In the genomic region with DNA sequence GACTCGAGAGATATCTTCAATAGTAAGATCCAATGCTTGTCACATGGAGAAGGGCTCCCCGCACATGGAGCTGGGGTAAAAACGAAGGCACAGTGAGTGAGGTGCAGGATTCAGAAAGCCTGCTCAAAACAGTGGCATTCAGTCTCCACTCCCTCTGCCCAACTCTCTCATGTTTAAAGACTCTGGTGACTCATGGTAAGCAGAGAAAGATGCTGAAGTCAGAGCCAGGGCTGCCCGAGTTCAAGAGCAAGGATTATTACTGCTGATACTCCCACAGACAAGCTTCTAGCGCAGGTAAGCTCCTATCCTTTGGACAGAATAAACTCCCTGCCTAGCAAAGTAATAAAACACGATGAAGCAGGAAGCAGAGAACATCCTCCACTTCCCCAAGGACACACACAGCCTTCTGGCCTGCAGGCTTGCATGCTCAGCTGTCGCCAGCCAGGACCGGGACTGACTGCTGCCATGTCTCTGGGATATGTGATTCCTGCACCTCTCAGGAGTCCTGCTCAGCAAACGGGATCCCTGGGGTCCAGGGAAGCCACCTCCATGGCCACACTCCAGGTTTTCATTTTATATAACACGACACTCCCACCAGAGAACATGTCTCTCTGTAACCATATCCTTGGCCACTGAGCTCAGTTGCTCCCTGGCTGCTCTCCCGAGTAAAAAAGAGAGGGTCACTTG, we compare ENCODE assay signal across 10 mouse cellular contexts. TPM values are rescaled to one million over a fixed set of nuclear protein-coding genes. Genes with fewer than 3 reads are reported as not detected.
DNase-seq lines count a peak whose midpoint lies in the region; ATAC-seq and TF ChIP-seq lines count a peak whose summit lies in the region.
"Had no signal": no experiment of that assay in that cellular context is flagged by ENCODE, and none has a peak within 500 bp of the region (broad histone marks: within the 10 kb centered on the region; RNA-seq: fewer than 3 reads in every experiment).

No protein-coding gene starts in this region.

- H3K4me3 ChIP-seq in kidney, postnatal 0 days (replicated peaks; ENCODE audit: low read depth, low read length): no peak overlapping the region
- H3K4me3 ChIP-seq in embryonic fibroblast, embryonic 13.5 days (ENCODE audit: insufficient read depth, low read length): peak overlapping the region; percentile 8
- peak overlapping the region; percentile 72 for H3K4me3 ChIP-seq in intestine, embryonic 14.5 days (ENCODE audit: low read depth, low read length)
- no peak overlapping the region for H3K4me3 ChIP-seq in olfactory bulb, adult 2 months (ENCODE audit: insufficient read depth, low read depth, low read length)

- no peak overlapping the region for H3K27ac ChIP-seq in kidney, postnatal 0 days
- no peak overlapping the region for H3K27ac ChIP-seq in embryonic fibroblast, embryonic 13.5 days (ENCODE audit: insufficient read depth, low read length)
- H3K27ac ChIP-seq in intestine, embryonic 14.5 days (ENCODE audit: low read depth): no peak overlapping the region
- H3K27ac ChIP-seq in olfactory bulb, adult 2 months (ENCODE audit: insufficient read depth, low read depth, low read length): peak overlapping the region; percentile 44; the same call in 1 of the 2 replicates
- H3K27ac ChIP-seq: layer of hippocampus, adult 2 months had no signal

- peak overlapping the region; percentile 89 for H3K4me2 ChIP-seq in kidney, postnatal 0 days (ENCODE audit: low read length)
- peak overlapping the region; percentile 97 for H3K4me2 ChIP-seq in intestine, embryonic 14.5 days (ENCODE audit: low read length)

- peak; percentile 24 for DNase-seq in kidney, postnatal 0 days (ENCODE audit: low spot score)
- DNase-seq in kidney, adult 11 months: no peak
- peak; percentile 57 for DNase-seq in intestine, embryonic 14.5 days (ENCODE audit: low spot score)
- no peak for DNase-seq in right cerebral cortex, postnatal 25 days
- DNase-seq in spleen, postnatal 4 days (ENCODE audit: low spot score in 2 of 2): no peak
- no peak for DNase-seq in cerebellum, adult 18-20 months

- peak overlapping the region; percentile 18; the same call in 1 of the 2 replicates for H3K9ac ChIP-seq in kidney, postnatal 0 days (ENCODE audit: low read depth, low read length)
- H3K9ac ChIP-seq in intestine, embryonic 14.5 days (ENCODE audit: low read length): peak overlapping the region; percentile 54

- no peak for ATAC-seq in kidney, postnatal 0 days (replicated peaks; ENCODE audit: low FRiP score, low read depth)
- ATAC-seq in intestine, embryonic 14.5 days (replicated peaks; ENCODE audit: low FRiP score, low TSS enrichment, low read depth): no peak

- 23% methylated on average over 11 of the region's 11 CpGs for WGBS in kidney, postnatal 0 days
- 31% methylated on average over 11 of the region's 11 CpGs for WGBS in intestine, embryonic 14.5 days
- WGBS in olfactory bulb, adult 2 months: 56% methylated on average over 11 of the region's 11 CpGs

- no peaks in the 10 kb centered on the region for H3K27me3 ChIP-seq in kidney, postnatal 0 days (ENCODE audit: insufficient read depth, low read length)
- H3K27me3 ChIP-seq in intestine, embryonic 14.5 days (replicated peaks; ENCODE audit: control insufficient read depth, insufficient read depth, low read length): no peaks in the 10 kb centered on the region

- H3K4me1 ChIP-seq in kidney, postnatal 0 days (replicated peaks; ENCODE audit: insufficient read depth, low read length): peaks cover 14% of the 10 kb centered on the region; the same call in 1 of the 2 replicates
- peaks cover 7% of the 10 kb centered on the region for H3K4me1 ChIP-seq in embryonic fibroblast, embryonic 13.5 days (ENCODE audit: control insufficient read depth, insufficient read depth, low read length)
- H3K4me1 ChIP-seq in intestine, embryonic 14.5 days (replicated peaks; ENCODE audit: control insufficient read depth, insufficient read depth, low read length): peaks cover 21% of the 10 kb centered on the region
- peaks cover 23% of the 10 kb centered on the region for H3K4me1 ChIP-seq in olfactory bulb, adult 2 months (ENCODE audit: control insufficient read depth, insufficient read depth, low read length)

- no peak for TF ChIP-seq POLR2A in embryonic fibroblast, embryonic 13.5 days (IDR thresholded peaks at IDR 0.05; ENCODE audit: low read depth, low read length)
- TF ChIP-seq POLR2A in olfactory bulb, adult 2 months (IDR thresholded peaks at IDR 0.05; ENCODE audit: insufficient read depth, low read depth, low read length): no peak

- no peaks in the 10 kb centered on the region for H3K36me3 ChIP-seq in kidney, postnatal 0 days (ENCODE audit: insufficient read depth, low read length)
- peaks cover 41% of the 10 kb centered on the region for H3K36me3 ChIP-seq in intestine, embryonic 14.5 days (ENCODE audit: control insufficient read depth, insufficient read depth, low read length)

- no peak for TF ChIP-seq CTCF in kidney, postnatal 0 days (IDR thresholded peaks at IDR 0.05; ENCODE audit: low read depth)
- TF ChIP-seq CTCF in embryonic fibroblast, embryonic 13.5 days (IDR thresholded peaks at IDR 0.05; ENCODE audit: borderline replicate concordance, insufficient read depth, low read length): no peak
- TF ChIP-seq CTCF in olfactory bulb, adult 2 months (IDR thresholded peaks at IDR 0.05; ENCODE audit: insufficient read depth, low read depth, low read length): no peak

- no peaks in the 10 kb centered on the region for H3K9me3 ChIP-seq in kidney, postnatal 0 days (replicated peaks; ENCODE audit: low read length)
- H3K9me3 ChIP-seq in intestine, embryonic 14.5 days (ENCODE audit: control insufficient read depth, low read length): no peaks in the 10 kb centered on the region

RNA-seq across cellular contexts. Expression of gene Vash2, which starts 2.1 kb away (rescaled TPM):
- polyA plus RNA-seq in kidney, postnatal 0 days (2015; fragmentation: Nextera tagmentation; extraction: Ambion mirVana): 14.0 and 15.7 TPM in 2 replicates
- 13.1 and 18.1 TPM in 2 replicates for polyA plus RNA-seq in embryonic fibroblast, embryonic 13.5 days (2011; ENCODE audit: insufficient read length, low read depth, missing spikeins)
- polyA plus RNA-seq in intestine, embryonic 14.5 days (2014; fragmentation: Nextera tagmentation; extraction: Ambion mirVana): 32.7 and 38.9 TPM in 2 replicates
- not detected in 2 replicates for polyA plus RNA-seq in olfactory bulb, adult 2 months (2012; ENCODE audit: insufficient read depth, insufficient read length, low replicate concordance, missing spikeins)

RNA-seq across cellular contexts. Expression of gene Flvcr1, which starts 48.9 kb away (rescaled TPM):
- polyA plus RNA-seq in kidney, postnatal 0 days (2015; fragmentation: Nextera tagmentation; extraction: Ambion mirVana): 7.5 and 7.9 TPM in 2 replicates
- 7.5 and 9.4 TPM in 2 replicates for polyA plus RNA-seq in embryonic fibroblast, embryonic 13.5 days (2011; ENCODE audit: insufficient read length, low read depth, missing spikeins)
- polyA plus RNA-seq in intestine, embryonic 14.5 days (2014; fragmentation: Nextera tagmentation; extraction: Ambion mirVana): 8.4 and 9.5 TPM in 2 replicates
- not detected in 2 replicates for polyA plus RNA-seq in olfactory bulb, adult 2 months (2012; ENCODE audit: insufficient read depth, insufficient read length, low replicate concordance, missing spikeins)

RNA-seq across cellular contexts. Expression of gene Angel2, which starts 52.1 kb away (rescaled TPM):
- 43.8 and 45.6 TPM in 2 replicates for polyA plus RNA-seq in kidney, postnatal 0 days (2015; fragmentation: Nextera tagmentation; extraction: Ambion mirVana)
- polyA plus RNA-seq in embryonic fibroblast, embryonic 13.5 days (2011; ENCODE audit: insufficient read length, low read depth, missing spikeins): 34.8 and 50.1 TPM in 2 replicates
- 37.0 and 38.0 TPM in 2 replicates for polyA plus RNA-seq in intestine, embryonic 14.5 days (2014; fragmentation: Nextera tagmentation; extraction: Ambion mirVana)
- polyA plus RNA-seq in olfactory bulb, adult 2 months (2012; ENCODE audit: insufficient read depth, insufficient read length, low replicate concordance, missing spikeins): not detected in 2 replicates

RNA-seq across cellular contexts. Expression of gene Spata45, which starts 59.4 kb away (rescaled TPM):
- not detected in 2 replicates for polyA plus RNA-seq in kidney, postnatal 0 days (2015; fragmentation: Nextera tagmentation; extraction: Ambion mirVana)
- polyA plus RNA-seq in embryonic fibroblast, embryonic 13.5 days (2011; ENCODE audit: insufficient read length, low read depth, missing spikeins): not detected in 2 replicates
- not detected in 2 replicates for polyA plus RNA-seq in intestine, embryonic 14.5 days (2014; fragmentation: Nextera tagmentation; extraction: Ambion mirVana)
- polyA plus RNA-seq in olfactory bulb, adult 2 months (2012; ENCODE audit: insufficient read depth, insufficient read length, low replicate concordance, missing spikeins): not detected in 2 replicates
- polyA plus RNA-seq: cortical plate, adult 2 months had no signal

Comparison
In these comparisons a context has a peak if more than half of its experiments do, and no peak if none do; other contexts are left out.
1. DNase-seq: peak in kidney, postnatal 0 days (single experiment) and intestine, embryonic 14.5 days (single experiment); none in kidney, adult 11 months (single experiment), right cerebral cortex, postnatal 25 days (single experiment), spleen, postnatal 4 days (0 of 2) and cerebellum, adult 18-20 months (0 of 2).
2. H3K4me3 ChIP-seq: peak in embryonic fibroblast, embryonic 13.5 days (single experiment) and intestine, embryonic 14.5 days (single experiment); none in kidney, postnatal 0 days (single experiment) and olfactory bulb, adult 2 months (single experiment).